ENCODE assay signal across 4 mouse cellular contexts in genomic region chr4:3342165-3342564, GRCm38 (mm10).
A peak's percentile ranks its signal among the peaks of the same experiment; 100 is the strongest.
DNase-seq lines count a peak whose midpoint lies in the region; ATAC-seq and TF ChIP-seq lines count a peak whose summit lies in the region.
"Not testable (repeated sequence)": the region's sequence is repeated elsewhere in the genome, so short reads cannot be mapped to it uniquely, and the experiment has no call there.

No protein-coding gene starts in this region.

- H3K4me1 ChIP-seq in kidney, adult 2 months (ENCODE audit: control insufficient read depth, insufficient read depth, low read length); kidney, embryonic 15.5 days; kidney, postnatal 0 days (replicated peaks; ENCODE audit: insufficient read depth, low read length): not testable (repeated sequence)

- TF ChIP-seq CTCF in Patski (IDR thresholded peaks at IDR 0.05); kidney, adult 2 months (conservative IDR thresholded peaks at IDR 0.05; ENCODE audit: insufficient read depth, insufficient read length, low read depth, low read length); kidney, postnatal 0 days (IDR thresholded peaks at IDR 0.05; ENCODE audit: low read depth): not testable (repeated sequence)

- not testable (repeated sequence) for H3K4me3 ChIP-seq in kidney, adult 2 months (ENCODE audit: insufficient read depth, low read depth, low read length); kidney, embryonic 15.5 days (replicated peaks); kidney, postnatal 0 days (replicated peaks; ENCODE audit: low read depth, low read length)

- TF ChIP-seq POLR2A in kidney, adult 2 months (IDR thresholded peaks at IDR 0.05; ENCODE audit: low read depth, low read length) = not testable (repeated sequence)

- peak; percentile 92 for ATAC-seq in Patski
- not testable (repeated sequence) for ATAC-seq in kidney, embryonic 15.5 days (replicated peaks; ENCODE audit: low FRiP score); kidney, postnatal 0 days (replicated peaks; ENCODE audit: low FRiP score, low read depth)

- not testable (repeated sequence) for H3K9ac ChIP-seq in kidney, embryonic 15.5 days; kidney, postnatal 0 days (ENCODE audit: low read depth, low read length)

- peak overlapping the region; percentile 18; the same call in 1 of the 2 replicates for H3K27ac ChIP-seq in kidney, adult 2 months (ENCODE audit: insufficient read depth, low read depth, low read length)
- H3K27ac ChIP-seq in kidney, embryonic 15.5 days = 0 out of 2 replicates have a peak overlapping the region, but pooled peaks have one; percentile 20
- peak overlapping the region; percentile 62; the same call in 1 of the 2 replicates for H3K27ac ChIP-seq in kidney, postnatal 0 days

- not testable (repeated sequence) for H3K4me2 ChIP-seq in kidney, embryonic 15.5 days; kidney, postnatal 0 days (ENCODE audit: low read length)

- not testable (repeated sequence) for H3K27me3 ChIP-seq in Patski; kidney, adult 2 months (replicated peaks; ENCODE audit: control insufficient read depth, insufficient read depth, low read length); kidney, embryonic 15.5 days; kidney, postnatal 0 days (ENCODE audit: insufficient read depth, low read length)

- in situ Hi-C loops in Patski (cut with MboI; ENCODE audit: low pct_unique_long_range_greater_than_20kb) = not testable (repeated sequence)

- H3K36me3 ChIP-seq in kidney, adult 2 months (ENCODE audit: control insufficient read depth, insufficient read depth, low read length); kidney, embryonic 15.5 days; kidney, postnatal 0 days (ENCODE audit: insufficient read depth, low read length): not testable (repeated sequence)

- not testable (repeated sequence) for H3K9me3 ChIP-seq in kidney, embryonic 15.5 days (replicated peaks); kidney, postnatal 0 days (replicated peaks; ENCODE audit: low read length)

- DNase-seq in Patski (ENCODE audit: low read depth, low spot score) = peak; percentile 44
- DNase-seq in kidney, adult 2 months; kidney, postnatal 0 days (ENCODE audit: low spot score): not testable (repeated sequence)

- CTCF ChIA-PET in Patski (lab: Charles Lee) = not testable (repeated sequence)

- 74% methylated on average over 6 of the region's 6 CpGs for WGBS in kidney, adult 2 months
- 72% methylated on average over 6 of the region's 6 CpGs for WGBS in kidney, embryonic 15.5 days
- 57% methylated on average over 6 of the region's 6 CpGs for WGBS in kidney, postnatal 0 days

- POLR2A ChIA-PET in Patski (lab: Charles Lee) = not testable (repeated sequence)
